Mouse (Mus musculus): ENCODE data around the gene Magea2. TPM values are rescaled to one million over a fixed set of nuclear protein-coding genes. Genes with fewer than 3 reads are reported as not detected.
"Not testable (repeated sequence)": the region's sequence is repeated elsewhere in the genome, so short reads cannot be mapped to it uniquely, and the experiment has no call there.

Magea2 gene
- not detected for total RNA-seq (2021)

DNA sequence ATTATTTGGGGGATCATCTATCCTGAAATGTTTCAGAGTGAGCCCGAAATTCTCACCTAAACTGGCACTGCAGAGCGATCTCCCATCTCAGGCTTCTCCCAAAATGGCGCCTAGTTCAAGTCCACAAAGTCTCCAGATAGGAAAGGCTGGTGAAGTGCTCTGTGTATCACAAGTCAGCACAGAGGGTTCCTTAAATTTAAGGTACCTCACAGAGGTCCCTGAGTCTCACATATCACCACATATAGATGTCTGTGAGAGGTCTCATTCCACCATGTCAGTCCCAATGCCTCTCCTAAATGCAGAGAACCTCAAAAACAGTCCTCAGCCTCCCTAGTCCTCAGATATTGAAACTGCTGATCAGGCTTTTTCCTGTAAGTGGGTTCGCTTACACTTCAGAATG lies at the start of gene Magea2:
Magea2 (minus strand) TSS at position 101 of the 400 bp plus-strand sequence.
- intact Hi-C loops (cut with DNase I); DNase-seq: not testable (repeated sequence)

DNA sequence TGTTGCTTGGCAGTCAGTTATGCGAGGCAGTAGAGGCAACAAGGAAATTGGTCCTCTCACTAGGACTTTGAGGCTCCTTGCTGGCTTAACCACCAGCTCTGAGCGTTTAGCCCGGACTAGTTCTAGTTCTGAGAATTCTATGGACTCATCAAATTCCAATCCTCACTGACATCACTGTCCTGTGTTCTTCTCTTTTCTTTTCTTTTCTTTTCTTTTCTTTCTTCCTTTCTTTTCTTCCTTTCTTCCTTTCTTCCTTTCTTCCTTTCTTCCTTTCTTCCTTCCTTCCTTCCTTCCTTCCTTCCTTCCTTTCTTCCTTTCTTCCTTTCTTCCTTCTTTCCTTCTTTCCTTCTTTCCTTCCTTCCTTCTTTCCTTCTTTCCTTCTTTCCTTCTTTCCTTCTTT lies 34.8 kb upstream of the Magea2 start, which contains the start of gene Cldn34b2:
Cldn34b2 (minus strand) TSS at position 101 of the 400 bp plus-strand sequence.
- intact Hi-C loops (cut with DNase I); DNase-seq: not testable (repeated sequence)

DNA sequence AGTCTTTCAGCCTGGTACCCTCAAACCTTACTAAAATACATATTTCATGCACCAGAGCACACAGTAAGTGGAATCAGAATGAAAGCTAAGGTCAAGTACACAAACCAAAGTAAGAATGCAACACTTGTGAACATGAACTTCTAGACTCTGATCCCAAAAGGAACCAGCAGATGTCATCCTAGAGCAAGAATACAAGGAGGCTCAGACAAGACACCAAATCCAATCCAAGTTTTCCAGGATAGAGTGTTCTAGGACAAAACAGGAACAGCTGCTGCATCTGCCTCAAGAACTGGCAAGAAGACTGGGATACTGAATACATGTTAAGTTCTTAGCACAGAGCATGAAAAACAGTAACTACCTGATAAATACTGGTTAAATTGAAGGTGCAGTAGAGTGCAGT lies 4.6 kb upstream of the Magea2 start:
- intact Hi-C loops (cut with DNase I) = no loop called here

DNA sequence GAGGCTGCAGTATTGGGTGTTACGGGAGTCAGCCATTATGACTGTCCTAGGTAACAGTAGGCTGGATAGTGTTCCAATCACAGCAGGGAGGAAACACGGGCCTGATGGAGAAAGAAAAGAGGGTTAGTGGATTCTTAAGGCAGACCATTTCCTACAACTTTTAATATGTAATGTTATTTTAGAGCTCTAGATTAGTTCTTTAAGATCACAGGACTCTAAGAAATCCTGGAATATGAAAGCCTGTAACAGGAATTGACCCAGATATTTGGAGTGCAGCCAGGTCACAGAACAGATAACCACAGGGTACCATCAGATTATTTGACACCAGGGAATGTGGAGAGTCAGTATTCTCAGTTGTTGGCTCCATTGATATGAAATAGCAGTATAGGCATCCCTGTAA lies 3.8 kb downstream of the Magea2 start, which contains the start of gene Magea1:
Magea1 (minus strand) TSS at position 101 of the 400 bp plus-strand sequence.
- DNase-seq; intact Hi-C loops (cut with DNase I): not testable (repeated sequence)

More for the DNA sequence above, 4.6 kb upstream of the Magea2 start:
- no peak for DNase-seq

DNA sequence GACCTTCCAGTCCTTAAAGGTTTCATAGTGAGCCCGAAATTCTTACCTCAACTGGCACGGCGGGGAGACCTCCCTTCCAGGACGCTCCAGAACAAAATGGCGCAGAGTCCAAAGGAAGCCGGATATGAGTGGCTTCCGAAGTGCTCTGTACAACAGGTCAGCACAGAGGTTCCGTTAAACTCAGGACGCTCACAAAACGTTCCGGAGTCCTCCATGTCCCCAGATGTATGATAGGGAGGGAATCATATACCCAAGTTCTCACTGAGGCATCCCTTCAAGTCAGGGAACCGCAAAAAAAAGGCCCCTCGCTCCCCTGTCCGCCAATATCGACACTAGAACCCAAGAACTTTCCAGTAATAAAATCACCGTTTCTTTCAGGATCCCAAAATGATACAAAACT lies 30.4 kb downstream of the Magea2 start, which contains the start of gene Magea5:
Magea5 (minus strand) TSS at position 101 of the 400 bp plus-strand sequence.
- DNase-seq; intact Hi-C loops (cut with DNase I): not testable (repeated sequence)

DNA sequence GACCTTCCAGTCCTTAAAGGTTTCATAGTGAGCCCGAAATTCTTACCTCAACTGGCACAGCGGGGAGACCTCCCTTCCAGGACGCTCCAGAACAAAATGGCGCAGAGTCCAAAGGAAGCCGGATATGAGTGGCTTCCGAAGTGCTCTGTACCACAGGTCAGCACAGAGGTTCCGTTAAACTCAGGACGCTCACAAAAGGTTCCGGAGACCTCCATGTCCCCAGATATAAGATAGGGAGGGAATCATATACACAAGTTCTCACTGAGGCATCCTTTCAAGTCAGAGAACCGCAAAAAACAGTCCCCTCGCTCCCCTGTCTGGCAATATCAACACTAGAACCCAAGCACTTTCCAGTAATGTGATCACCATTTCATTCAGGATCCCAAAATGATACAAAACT lies 97.7 kb downstream of the Magea2 start, which contains the start of gene Magea8:
Magea8 (minus strand) TSS at position 101 of the 400 bp plus-strand sequence.
- intact Hi-C loops (cut with DNase I); DNase-seq: not testable (repeated sequence)

Other genes starting within 250 kb of the Magea2 start
- gene Cldn34b1, start 203.4 kb downstream of the Magea2 start, total RNA-seq (2021) = not detected
- gene Magea6, start 157.7 kb downstream of the Magea2 start, total RNA-seq (2021) = not detected
- gene Magea3, start 144.2 kb downstream of the Magea2 start, total RNA-seq (2021) = not detected
- not detected for gene Magea8, start 97.8 kb downstream of the Magea2 start, total RNA-seq (2021)
- not detected for gene Magea5, start 30.5 kb downstream of the Magea2 start, total RNA-seq (2021)
- gene Magea1, start 3.9 kb downstream of the Magea2 start, total RNA-seq (2021) = not detected
- not detected for gene Cldn34b2, start 34.7 kb upstream of the Magea2 start, total RNA-seq (2021)
- gene Sat1, start 122.8 kb upstream of the Magea2 start, total RNA-seq (2021) = 10 to 100 TPM; 26.1 to 39.3 TPM
- gene Acot9, start 168.8 kb upstream of the Magea2 start, total RNA-seq (2021) = 10 to 100 TPM; 37.9 to 43.7 TPM
- gene Prdx4, start 247.1 kb upstream of the Magea2 start, total RNA-seq (2021) = 10 to 100 TPM; 35.3 to 35.8 TPM

All from left cerebral cortex, postnatal 4 days (tissue).